Mouse (Mus musculus) midbrain, embryonic 12.5 days (tissue): ENCODE data around the gene Rilpl1. TPM values are rescaled to one million over a fixed set of nuclear protein-coding genes. Genes with fewer than 3 reads are reported as not detected.
"Not testable (repeated sequence)": the region's sequence is repeated elsewhere in the genome, so short reads cannot be mapped to it uniquely, and the experiment has no call there.

Experiments used
- ATAC-seq: fragments of 200-750 bp; cut with Nextera tagmentation; 2 replicates; pipeline ENCODE4 v1.8.0; 2017; ENCODE audit warnings: low read depth, moderate TSS enrichment, moderate library complexity; ENCODE audit not compliant: low FRiP score
- H3K27ac ChIP-seq: fragments of 300-500 bp; sonication (generic); replicated peaks from 2 replicates; pipeline ENCODE4 v1.5.1; 2016; ENCODE audit warnings: mild to moderate bottlenecking
- H3K27me3 ChIP-seq: fragments of 300-500 bp; sonication (generic); 2 replicates; pipeline ENCODE4 v1.6.1; 2016; ENCODE audit warnings: mild to moderate bottlenecking
- H3K36me3 ChIP-seq: fragments of 300-500 bp; sonication (generic); 2 replicates; pipeline ENCODE4 v1.6.1; 2016
- H3K4me1 ChIP-seq: fragments of 300-500 bp; sonication (generic); 2 replicates; pipeline ENCODE4 v1.6.1; 2016
- H3K4me2 ChIP-seq: fragments of 300-500 bp; sonication (generic); replicated peaks from 2 replicates; pipeline ENCODE4 v1.6.1; 2016; ENCODE audit warnings: mild to moderate bottlenecking, moderate library complexity
- H3K4me3 ChIP-seq: fragments of 300-500 bp; sonication (generic); 2 replicates; pipeline ENCODE4 v1.5.1; 2016; ENCODE audit warnings: mild to moderate bottlenecking
- H3K9ac ChIP-seq: fragments of 300-500 bp; sonication (generic); replicated peaks from 2 replicates; pipeline ENCODE4 v1.6.1; 2016; ENCODE audit warnings: mild to moderate bottlenecking, moderate library complexity
- H3K9me3 ChIP-seq: fragments of 300-500 bp; sonication (generic); 2 replicates; pipeline ENCODE4 v1.6.1; 2016; ENCODE audit warnings: mild to moderate bottlenecking
- WGBS: fragments of 180-500 bp; shearing (Covaris S2); methylation state at CpG from one replicate; pipeline ENCODE4 v1.1.7; 2016; 5-methylcytosine and 5-hydroxymethylcytosine counted together
- polyA plus RNA-seq: library from polyadenylated mRNA; unstranded; fragments of >200 nt; fragmentation: Nextera tagmentation; extraction: Ambion mirVana; gene quantifications from 2 replicates; pipeline ENCODE4 v1.2.1, GENCODE M21; 2016

Gene Rilpl1
- polyA plus RNA-seq: 17.0 and 17.6 TPM in 2 replicates

- Histone ChIP-seq H3K4me1 (peaks cover 36% of the 10 kb centered on the region), H3K4me2 (peak within 1 kb of the TSS; percentile 75), H3K27ac (peak within 1 kb of the TSS; percentile 82), H3K9me3 (no peaks in the 10 kb centered on the region), H3K9ac (peak within 1 kb of the TSS; percentile 79), H3K27me3 (0 out of 2 replicates have a peak, but pooled peaks cover 3% of the 10 kb centered on the region), H3K4me3 (peak within 1 kb of the TSS; percentile 89), H3K36me3 (no peaks in the 10 kb centered on the region)
- ATAC-seq: peak; percentile 95
- WGBS: 1% methylated on average over 92 of the region's 96 CpGs
Measured at GRCm38 (mm10) chr5:124530655-124531582, at the start of gene Rilpl1. Gene Rilpl1, minus strand, starts transcription at chr5:124531391.

- no peaks in the 10 kb centered on the region for H3K9me3 ChIP-seq
Measured at GRCm38 (mm10) chr5:124578633-124579317, 47.6 kb upstream of the Rilpl1 start, which contains the start of the genes Eif2b1 and Gtf2h3. Gene Eif2b1, minus strand, starts transcription at chr5:124579131. Gene Gtf2h3, plus strand, starts transcription at chr5:124579140.

GRCm38 (mm10) chr5:124575467-124575866, 44.3 kb upstream of the Rilpl1 start:
- H3K27ac ChIP-seq: no peak overlapping the region
- H3K4me1 ChIP-seq: peaks cover 21% of the 10 kb centered on the region
- no peaks in the 10 kb centered on the region for H3K9me3 ChIP-seq
- H3K9ac ChIP-seq: no peak overlapping the region
- ATAC-seq: no peak
- WGBS: 96% methylated on average over 7 of the region's 7 CpGs
- no peak overlapping the region for H3K4me2 ChIP-seq
- H3K36me3 ChIP-seq: peaks cover 63% of the 10 kb centered on the region
- no peaks in the 10 kb centered on the region for H3K27me3 ChIP-seq
- no peak overlapping the region for H3K4me3 ChIP-seq

More at GRCm38 (mm10) chr5:124578633-124579317, 47.6 kb upstream of the Rilpl1 start, which contains the start of the genes Eif2b1 and Gtf2h3:
- no peak within 1 kb of the TSS for H3K27ac ChIP-seq
- peaks cover 44% of the 10 kb centered on the region for H3K36me3 ChIP-seq
- H3K4me2 ChIP-seq: peak within 1 kb of the TSS; percentile 87
- H3K27me3 ChIP-seq: no peaks in the 10 kb centered on the region
- peaks cover 26% of the 10 kb centered on the region for H3K4me1 ChIP-seq
- H3K9ac ChIP-seq: peak within 1 kb of the TSS; percentile 77
- peak within 1 kb of the TSS; percentile 71 for H3K4me3 ChIP-seq
- 2% methylated on average over 51 of the region's 51 CpGs for WGBS
- peak; percentile 93 for ATAC-seq

- Histone ChIP-seq H3K4me2 (no peak overlapping the region), H3K27me3 (no peaks in the 10 kb centered on the region), H3K4me3 (no peak overlapping the region), H3K9ac (no peak overlapping the region), H3K4me1 (no peaks in the 10 kb centered on the region), H3K9me3 (no peaks in the 10 kb centered on the region), H3K36me3 (peaks cover 98% of the 10 kb centered on the region), H3K27ac (no peak overlapping the region)
- no peak for ATAC-seq
- WGBS: 89% methylated on average over 12 of the region's 12 CpGs
Measured at GRCm38 (mm10) chr5:124571068-124571467, 39.9 kb upstream of the Rilpl1 start.

- Histone ChIP-seq H3K9ac (no peak overlapping the region), H3K9me3 (no peaks in the 10 kb centered on the region), H3K27ac (no peak overlapping the region), H3K36me3 (peaks cover 60% of the 10 kb centered on the region), H3K27me3 (no peaks in the 10 kb centered on the region), H3K4me2 (no peak overlapping the region), H3K4me1 (peaks cover 18% of the 10 kb centered on the region), H3K4me3 (no peak overlapping the region)
- WGBS: 84% methylated on average over 1 of the region's 1 CpGs
- ATAC-seq: no peak
Measured at GRCm38 (mm10) chr5:124555145-124555544, 24.0 kb upstream of the Rilpl1 start.

- no peak for ATAC-seq
- Histone ChIP-seq H3K27ac (no peak overlapping the region), H3K9me3 (no peaks in the 10 kb centered on the region), H3K4me2 (peak overlapping the region; percentile 78), H3K9ac (no peak overlapping the region), H3K27me3 (no peaks in the 10 kb centered on the region), H3K4me3 (peak overlapping the region; percentile 71), H3K36me3 (peaks cover 48% of the 10 kb centered on the region), H3K4me1 (peaks cover 18% of the 10 kb centered on the region)
- WGBS: 73% methylated on average over 6 of the region's 6 CpGs
Measured at GRCm38 (mm10) chr5:124553607-124554006, 22.4 kb upstream of the Rilpl1 start.

GRCm38 (mm10) chr5:124552558-124553307, 21.5 kb upstream of the Rilpl1 start, which contains the start of gene Ddx55:
Gene Ddx55, plus strand, starts transcription at chr5:124552864.
- Histone ChIP-seq H3K27me3 (no peaks in the 10 kb centered on the region), H3K4me3 (peak within 1 kb of the TSS; percentile 71), H3K27ac (peak within 1 kb of the TSS; percentile 74), H3K4me1 (peaks cover 18% of the 10 kb centered on the region), H3K4me2 (peak within 1 kb of the TSS; percentile 78), H3K9ac (peak within 1 kb of the TSS; percentile 68), H3K9me3 (no peaks in the 10 kb centered on the region), H3K36me3 (peaks cover 48% of the 10 kb centered on the region)
- peak; percentile 84 for ATAC-seq
- 1% methylated on average over 64 of the region's 66 CpGs for WGBS

GRCm38 (mm10) chr5:124552094-124552472, 20.9 kb upstream of the Rilpl1 start:
- H3K27ac ChIP-seq: peak overlapping the region; percentile 74
- H3K4me2 ChIP-seq: peak overlapping the region; percentile 78
- H3K4me1 ChIP-seq: peaks cover 18% of the 10 kb centered on the region
- H3K9me3 ChIP-seq: no peaks in the 10 kb centered on the region
- WGBS: 16% methylated on average over 9 of the region's 9 CpGs
- H3K9ac ChIP-seq: peak overlapping the region; percentile 68
- no peaks in the 10 kb centered on the region for H3K27me3 ChIP-seq
- H3K36me3 ChIP-seq: peaks cover 47% of the 10 kb centered on the region
- peak overlapping the region; percentile 71 for H3K4me3 ChIP-seq
- ATAC-seq: no peak

- H3K36me3 ChIP-seq: peaks cover 47% of the 10 kb centered on the region
- H3K27me3 ChIP-seq, ATAC-seq, H3K27ac ChIP-seq, H3K9me3 ChIP-seq: not testable (repeated sequence)
- H3K4me1 ChIP-seq: peaks cover 18% of the 10 kb centered on the region
- H3K4me3 ChIP-seq: peak overlapping the region; percentile 71
- peak overlapping the region; percentile 68 for H3K9ac ChIP-seq
- 29% methylated on average over 5 of the region's 5 CpGs for WGBS
- H3K4me2 ChIP-seq: peak overlapping the region; percentile 78
Measured at GRCm38 (mm10) chr5:124551349-124552093, 20.3 kb upstream of the Rilpl1 start.

GRCm38 (mm10) chr5:124550737-124551136, 19.5 kb upstream of the Rilpl1 start:
- H3K4me2 ChIP-seq, H3K9ac ChIP-seq, H3K27ac ChIP-seq, H3K9me3 ChIP-seq, H3K27me3 ChIP-seq, H3K4me3 ChIP-seq, ATAC-seq: not testable (repeated sequence)
- H3K36me3 ChIP-seq: peaks cover 48% of the 10 kb centered on the region
- peaks cover 18% of the 10 kb centered on the region for H3K4me1 ChIP-seq
- WGBS: 87% methylated on average over 4 of the region's 4 CpGs

- Histone ChIP-seq H3K4me1 (peaks cover 17% of the 10 kb centered on the region), H3K9me3 (no peaks in the 10 kb centered on the region), H3K4me2 (peak overlapping the region; percentile 76), H3K9ac (peak overlapping the region; percentile 90), H3K4me3 (peak overlapping the region; percentile 98), H3K27ac (peak overlapping the region; percentile 68; the same call in 1 of the 2 replicates), H3K27me3 (no peaks in the 10 kb centered on the region), H3K36me3 (peaks cover 32% of the 10 kb centered on the region)
- WGBS: 11% methylated on average over 8 of the region's 8 CpGs
- no peak for ATAC-seq
Measured at GRCm38 (mm10) chr5:124541602-124541973, 10.4 kb upstream of the Rilpl1 start.
